Mouse (Mus musculus) spleen, postnatal 14 days (tissue): ENCODE data around the gene Fus.
"Not testable (repeated sequence)": the region's sequence is repeated elsewhere in the genome, so short reads cannot be mapped to it uniquely, and the experiment has no call there.

Experiments
- DNase-seq, 2 experiments: peaks; one replicate each; pipeline ENCODE4 v3.0.0; 2021 to 2022; ENCODE audit warnings: low spot score in 2 of 2

Gene Fus

GRCm38 (mm10) chr7:127967004-127967921 is at the start of gene Fus:
Gene Fus (plus strand): TSS chr7:127967457.
- peak; percentile 93 to 96 for DNase-seq

- peak; percentile 30 to 63 for DNase-seq
Observed at GRCm38 (mm10) chr7:127918203-127918602, 49.1 kb upstream of the Fus start.

- DNase-seq = peak in 1 of 2 experiments; percentile 39
Observed at GRCm38 (mm10) chr7:127919290-127919689, 48.0 kb upstream of the Fus start.

- no peak for DNase-seq
Observed at GRCm38 (mm10) chr7:127921516-127921915, 45.7 kb upstream of the Fus start.

GRCm38 (mm10) chr7:127922451-127923275 is 44.6 kb upstream of the Fus start:
- no peak for DNase-seq

GRCm38 (mm10) chr7:127923714-127924113 is 43.5 kb upstream of the Fus start:
- DNase-seq = no peak

GRCm38 (mm10) chr7:127925252-127925651 is 42.0 kb upstream of the Fus start:
- no peak for DNase-seq

- DNase-seq = no peak
Observed at GRCm38 (mm10) chr7:127926066-127926465, 41.2 kb upstream of the Fus start.

- DNase-seq = no peak
Observed at GRCm38 (mm10) chr7:127926846-127927245, 40.4 kb upstream of the Fus start.

GRCm38 (mm10) chr7:127927726-127928125 is 39.5 kb upstream of the Fus start:
- DNase-seq = no peak

- no peak for DNase-seq
Observed at GRCm38 (mm10) chr7:127928596-127928995, 38.7 kb upstream of the Fus start.

- no peak for DNase-seq
Observed at GRCm38 (mm10) chr7:127929923-127930322, 37.3 kb upstream of the Fus start, which contains the start of gene Prss8. Gene Prss8 (minus strand): TSS chr7:127930104.

GRCm38 (mm10) chr7:127930636-127931035 is 36.6 kb upstream of the Fus start:
- no peak for DNase-seq

GRCm38 (mm10) chr7:127931351-127932135 is 35.7 kb upstream of the Fus start:
- DNase-seq = no peak

GRCm38 (mm10) chr7:127932273-127933031 is 34.8 kb upstream of the Fus start:
- no peak for DNase-seq

GRCm38 (mm10) chr7:127934075-127934474 is 33.2 kb upstream of the Fus start:
- DNase-seq = no peak

- peak; percentile 89 to 94 for DNase-seq
Observed at GRCm38 (mm10) chr7:127935028-127935722, 32.1 kb upstream of the Fus start.

- no peak for DNase-seq
Observed at GRCm38 (mm10) chr7:127935748-127936159, 31.5 kb upstream of the Fus start.

- DNase-seq = no peak
Observed at GRCm38 (mm10) chr7:127936216-127936884, 30.9 kb upstream of the Fus start.

- DNase-seq = not testable (repeated sequence)
Observed at GRCm38 (mm10) chr7:127942097-127942496, 25.2 kb upstream of the Fus start.
